Mouse (Mus musculus) brain, adult 2 months (tissue): ENCODE results near the gene Plcb3.

Experiments
- DNase-seq: peaks from one replicate; pipeline ENCODE4 v3.0.0; 2011; ENCODE audit warnings: low read depth, low spot score

Plcb3 gene

GRCm38 (mm10) chr19:6970460-6971085, 5.7 kb downstream of the Plcb3 start:
- no peak for DNase-seq

GRCm38 (mm10) chr19:6969665-6970381, 6.4 kb downstream of the Plcb3 start:
- peak; percentile 39 for DNase-seq

- no peak for DNase-seq
These were observed 7.0 kb downstream of the Plcb3 start for GRCm38 (mm10) chr19:6969291-6969664.

- DNase-seq, result no peak
These were observed 7.6 kb downstream of the Plcb3 start for GRCm38 (mm10) chr19:6968491-6969271.

- no peak for DNase-seq
These were observed 19.8 kb downstream of the Plcb3 start for GRCm38 (mm10) chr19:6956461-6956860.

- no peak for DNase-seq
These were observed 20.8 kb downstream of the Plcb3 start for GRCm38 (mm10) chr19:6955424-6955823.

- no peak for DNase-seq
These were observed 22.2 kb downstream of the Plcb3 start for GRCm38 (mm10) chr19:6954046-6954445.

GRCm38 (mm10) chr19:6952712-6953037, 23.6 kb downstream of the Plcb3 start:
- no peak for DNase-seq

DNA sequence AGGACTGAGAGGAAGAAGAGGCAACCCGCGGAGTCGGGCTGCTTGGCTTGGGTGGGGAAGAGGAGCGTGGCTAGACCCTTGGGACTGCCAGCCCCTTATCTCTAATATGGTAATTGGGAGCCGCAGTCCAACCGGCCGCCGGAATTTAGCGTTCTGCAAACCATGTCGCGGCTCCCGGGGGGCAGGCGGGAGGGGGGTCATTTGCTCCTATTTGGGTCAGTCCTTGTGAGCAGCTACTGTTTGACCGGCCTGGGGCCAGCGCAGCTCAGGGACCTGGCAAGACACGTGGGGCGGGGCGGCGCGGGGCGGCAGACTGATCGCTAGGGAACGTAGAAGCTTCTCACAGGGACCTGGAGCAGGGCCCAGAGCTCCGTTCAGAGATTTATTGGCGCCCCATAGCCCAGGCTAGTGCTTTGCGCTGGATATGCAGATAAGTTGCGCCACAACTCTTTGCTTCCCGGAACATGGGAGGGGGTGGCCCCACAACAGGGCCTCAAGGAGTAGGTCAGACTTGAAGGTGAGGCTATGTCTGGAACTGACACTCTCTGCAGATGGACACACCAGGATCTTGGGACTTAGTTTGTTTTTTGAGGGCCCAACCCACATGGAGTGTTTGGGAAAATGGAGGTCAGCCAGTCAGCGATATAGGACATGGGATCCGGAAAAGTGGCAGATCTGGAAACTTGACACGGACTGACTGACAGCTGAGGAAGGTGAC, 24.1 kb downstream of the Plcb3 start:
- DNase-seq, result peak; percentile 77

GRCm38 (mm10) chr19:6951381-6951968, 24.8 kb downstream of the Plcb3 start:
- DNase-seq, result peak; percentile 98

DNA sequence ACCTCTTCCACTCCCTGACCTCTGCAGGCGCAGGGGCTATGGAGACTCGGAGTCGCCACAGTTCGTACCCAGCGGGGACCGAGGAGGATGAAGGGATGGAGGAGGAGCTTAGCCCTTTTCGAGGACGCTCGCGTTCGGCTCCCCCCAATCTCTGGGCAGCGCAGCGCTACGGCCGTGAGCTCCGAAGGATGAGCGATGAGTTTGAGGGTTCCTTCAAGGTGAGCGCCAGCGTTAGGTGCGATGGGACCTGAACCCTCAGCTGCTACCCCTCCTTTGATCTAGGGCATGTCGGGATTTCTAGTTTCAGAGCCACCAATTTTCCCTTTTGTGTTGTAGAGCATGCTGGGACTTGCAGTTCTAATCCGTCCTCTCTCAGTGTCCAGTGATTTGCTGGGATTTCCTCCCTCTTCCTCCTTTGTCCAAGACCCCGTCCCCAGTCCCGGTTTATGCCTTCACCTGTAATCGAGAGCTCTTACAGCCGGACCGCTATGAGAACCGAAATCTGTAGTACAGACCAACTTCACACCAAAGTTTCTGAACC, 25.6 kb downstream of the Plcb3 start:
- DNase-seq, result peak; percentile 91

- DNase-seq, result no peak
These were observed 26.3 kb downstream of the Plcb3 start for GRCm38 (mm10) chr19:6949951-6950350.

DNA sequence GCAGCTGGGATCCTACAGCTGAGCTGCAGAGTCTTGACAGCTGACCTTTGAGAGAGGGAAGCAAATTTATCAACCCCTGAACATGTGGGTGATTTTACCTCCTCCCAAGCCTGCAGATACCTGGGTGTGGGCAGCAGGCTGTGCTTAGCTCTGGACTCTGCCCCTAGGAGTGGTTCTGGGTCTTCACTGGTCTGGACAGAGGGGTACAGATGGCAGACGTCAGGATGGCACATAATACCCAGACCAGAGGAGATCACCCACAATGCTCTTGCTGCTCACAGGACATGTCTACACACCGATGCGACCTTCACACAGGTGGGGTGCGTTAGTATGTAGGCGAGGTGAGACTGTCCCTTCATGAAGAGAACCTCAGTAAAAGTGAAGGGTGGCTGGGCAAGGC, 26.7 kb downstream of the Plcb3 start:
- no peak for DNase-seq

- DNase-seq, result peak; percentile 92
These were observed 28.1 kb downstream of the Plcb3 start for GRCm38 (mm10) chr19:6948186-6948585.

DNA sequence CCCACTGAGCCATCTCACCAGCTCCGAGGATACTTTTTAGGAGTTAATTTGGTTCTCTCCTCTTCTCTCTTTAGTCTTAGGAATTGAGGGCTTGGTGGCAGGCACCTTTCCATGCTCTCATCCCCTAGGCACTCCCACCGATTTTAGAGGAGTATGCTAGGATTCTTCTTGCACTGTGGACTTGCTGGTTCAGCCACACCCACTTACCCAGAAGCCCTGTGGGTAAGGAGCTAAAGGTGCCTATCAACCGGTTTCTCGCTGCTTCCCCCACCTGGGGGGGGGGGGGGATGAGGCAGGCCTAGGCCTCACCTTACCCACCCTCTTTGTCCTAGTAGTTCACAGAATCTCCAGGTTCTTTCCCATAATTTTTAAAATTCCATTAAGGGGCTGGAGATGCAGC, 28.5 kb downstream of the Plcb3 start:
- no peak for DNase-seq

DNA sequence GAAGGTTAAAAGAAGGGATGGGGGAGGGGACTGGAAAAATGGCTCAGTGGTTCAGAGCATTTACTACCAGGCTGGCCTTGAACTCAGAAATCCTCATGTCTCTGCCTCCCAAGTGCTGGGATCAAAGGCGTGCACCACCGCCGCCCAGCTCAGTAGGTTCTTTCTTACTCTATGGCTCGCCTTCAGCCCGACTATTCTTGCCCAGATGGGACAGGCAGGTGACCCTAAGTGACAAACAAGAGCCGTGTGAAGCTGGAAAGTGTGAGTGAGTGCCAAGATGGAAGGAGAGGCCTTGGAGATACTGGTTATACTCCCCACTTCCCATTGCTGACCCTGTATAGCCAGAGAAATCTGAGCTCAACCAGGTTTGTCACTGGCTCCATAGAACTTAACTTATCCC, 32.6 kb downstream of the Plcb3 start:
- no peak for DNase-seq

DNA sequence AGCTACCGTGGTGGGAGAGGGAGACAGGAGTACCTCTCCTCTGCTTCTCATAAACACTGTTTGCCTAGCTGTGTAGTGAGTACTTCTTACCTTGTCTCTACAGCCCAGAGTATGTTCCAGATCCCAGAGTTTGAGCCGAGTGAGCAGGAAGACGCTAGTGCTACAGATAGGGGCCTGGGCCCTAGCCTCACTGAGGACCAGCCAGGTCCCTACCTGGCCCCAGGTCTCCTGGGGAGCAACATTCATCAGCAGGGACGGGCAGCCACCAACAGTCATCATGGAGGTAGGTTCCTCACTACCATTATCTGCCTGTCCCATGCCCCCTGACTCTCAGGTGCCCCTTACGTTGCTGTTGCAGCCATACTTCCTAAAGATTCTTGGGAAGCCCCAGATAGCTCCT, 33.5 kb downstream of the Plcb3 start:
- DNase-seq, result no peak

DNA sequence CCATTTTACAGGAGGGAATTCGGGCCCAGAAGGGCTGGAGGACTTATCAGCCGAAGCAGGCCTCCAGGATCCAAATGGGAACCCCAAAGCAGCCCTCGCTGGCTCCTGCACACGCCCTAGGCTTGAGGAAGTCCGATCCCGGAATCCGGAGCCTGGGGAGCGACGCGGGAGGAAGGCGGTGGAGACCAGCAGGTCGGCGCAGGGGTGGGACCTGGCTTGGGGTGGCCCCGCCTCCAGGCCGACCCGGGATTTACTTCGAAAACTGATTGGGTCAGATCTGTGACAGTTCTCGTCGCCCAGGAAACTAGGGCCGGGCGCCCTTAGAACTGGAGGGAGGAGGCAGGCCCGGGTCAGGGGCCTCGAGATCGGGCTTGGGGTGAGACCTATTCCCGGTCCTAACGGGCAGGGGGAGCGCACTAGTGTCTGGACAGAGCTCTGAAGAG, 34.0 kb downstream of the Plcb3 start, which contains the start of gene Gpr137:
TSS of gene Gpr137 (minus strand) at position 232 of the 443 bp plus-strand sequence.
- DNase-seq, result peak; percentile 97

DNA sequence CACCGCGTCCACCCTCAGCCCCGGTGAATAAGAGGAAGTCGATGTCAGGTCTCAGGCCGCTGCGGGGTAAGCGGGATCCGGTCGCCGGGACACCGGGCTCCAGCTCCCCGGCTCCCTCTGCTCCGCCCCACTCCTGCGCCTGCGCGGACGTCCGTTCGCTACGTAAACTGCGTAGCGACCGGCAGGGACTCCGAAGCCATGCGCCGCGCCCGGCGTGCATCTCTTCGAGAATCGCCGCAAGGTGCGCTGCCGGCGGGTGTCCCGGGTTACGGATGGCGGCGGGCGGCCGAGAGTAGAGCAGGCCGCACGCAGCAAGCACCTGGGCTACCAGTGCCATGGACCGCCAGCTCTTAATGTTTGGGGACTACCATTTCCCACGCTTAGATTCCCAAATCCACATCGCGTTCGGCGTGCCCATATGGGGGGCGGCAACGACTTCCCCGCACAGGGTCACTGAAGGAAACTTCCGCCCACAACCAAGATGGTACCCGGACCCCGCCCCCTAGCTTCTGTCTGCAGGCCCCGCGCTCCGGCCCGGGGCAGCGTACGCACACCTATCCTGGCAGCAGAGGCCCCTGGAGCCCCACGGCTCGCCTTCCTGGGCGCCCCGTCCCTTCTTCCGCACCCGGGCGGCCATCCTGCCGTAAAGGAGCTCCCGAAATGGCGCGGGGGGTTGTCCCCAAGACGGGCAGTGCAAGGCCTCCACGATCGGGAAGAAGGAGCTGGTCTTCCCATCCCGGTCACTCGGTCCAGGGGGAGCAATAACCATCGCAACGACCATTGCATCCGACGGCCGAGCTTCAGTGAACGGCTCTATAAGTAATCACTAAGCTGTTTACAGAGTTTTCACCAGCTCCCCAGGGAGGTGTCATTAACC, 34.7 kb downstream of the Plcb3 start, which contains the start of gene Bad:
TSS of gene Bad (plus strand) at position 490 of the 877 bp plus-strand sequence.
- peak; percentile 96 for DNase-seq
